Mouse (Mus musculus) megakaryocyte, embryonic 14.5 days (primary cell): ENCODE data around the gene Zbtb33.

Experiments used
- FLI1 ChIP-seq: IDR thresholded peaks from 2 replicates; pipeline ENCODE4 v1.6.1; 2012; ENCODE audit warnings: low read length, inconsistent platforms, mixed read lengths
- GATA1 ChIP-seq: IDR thresholded peaks from 3 replicates; pipeline ENCODE4 v1.6.1; 2012; ENCODE audit warnings: mixed read lengths, low read length, inconsistent platforms, borderline replicate concordance

DNA sequence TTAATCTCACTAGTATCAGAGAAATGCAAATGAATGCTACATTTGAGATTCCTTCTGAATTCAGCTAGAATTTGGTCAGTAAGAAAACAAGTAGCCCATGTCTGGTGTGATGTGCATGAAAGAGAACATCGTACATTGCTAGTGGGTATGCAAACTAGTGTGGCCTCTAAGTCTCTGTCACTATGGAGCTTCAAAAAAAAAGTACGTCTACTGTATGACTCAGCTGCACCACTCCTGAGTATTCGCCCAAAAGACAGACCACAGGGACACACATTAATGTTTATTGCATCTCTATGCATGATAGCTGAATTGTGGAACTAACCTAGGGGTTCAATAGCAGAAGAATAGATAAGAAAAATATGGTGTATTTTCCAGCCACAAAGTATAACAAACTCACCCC is 24.3 kb upstream of the Zbtb33 start:
- no peak for TF ChIP-seq GATA1
- TF ChIP-seq FLI1 = no peak
